Mouse (Mus musculus) C2C12 (cell line): Measurements from ENCODE around the gene Magoh.

Experiments used
- CEBPB ChIP-seq: IDR thresholded peaks from one replicate; pipeline ENCODE4 v1.6.1; 2011; ENCODE audit warnings: low read depth, mild to moderate bottlenecking, control low read depth, moderate library complexity
- CTCF ChIP-seq: IDR thresholded peaks from one replicate; pipeline ENCODE4 v1.5.1; 2011; ENCODE audit not compliant: control insufficient read depth, insufficient read depth, insufficient read length
- FOSL1 ChIP-seq: IDR thresholded peaks from one replicate; pipeline ENCODE4 v1.8.0; 2011; ENCODE audit warnings: mild to moderate bottlenecking, low read length; ENCODE audit not compliant: poor library complexity, insufficient read depth, severe bottlenecking
- MYOD1 ChIP-seq: IDR thresholded peaks from one replicate; pipeline ENCODE4 v1.6.1; 2011; ENCODE audit warnings: low read depth; ENCODE audit not compliant: control insufficient read depth, insufficient read length
- USF1 ChIP-seq: IDR thresholded peaks from one replicate; pipeline ENCODE4 v1.6.1; 2011; ENCODE audit warnings: low read depth, mild to moderate bottlenecking, control low read depth, moderate library complexity

GRCm38 (mm10) chr4:107928269-107928668 is 48.7 kb downstream of the Magoh start:
- TF ChIP-seq CTCF (no peak), MYOD1 (no peak), USF1 (no peak), CEBPB (no peak), FOSL1 (no peak)
